Mouse (Mus musculus) T-cell, adult 2 months (primary cell): ENCODE data around the gene Gm21988.

ENCODE experiments used
- DNase-seq: peaks from one replicate; pipeline ENCODE4 v3.0.0; 2022; ENCODE audit warnings: low spot score

Gm21988 gene

GRCm38 (mm10) chr11:70236717-70237116 lies 2.9 kb downstream of the Gm21988 start:
- no peak for DNase-seq

DNA sequence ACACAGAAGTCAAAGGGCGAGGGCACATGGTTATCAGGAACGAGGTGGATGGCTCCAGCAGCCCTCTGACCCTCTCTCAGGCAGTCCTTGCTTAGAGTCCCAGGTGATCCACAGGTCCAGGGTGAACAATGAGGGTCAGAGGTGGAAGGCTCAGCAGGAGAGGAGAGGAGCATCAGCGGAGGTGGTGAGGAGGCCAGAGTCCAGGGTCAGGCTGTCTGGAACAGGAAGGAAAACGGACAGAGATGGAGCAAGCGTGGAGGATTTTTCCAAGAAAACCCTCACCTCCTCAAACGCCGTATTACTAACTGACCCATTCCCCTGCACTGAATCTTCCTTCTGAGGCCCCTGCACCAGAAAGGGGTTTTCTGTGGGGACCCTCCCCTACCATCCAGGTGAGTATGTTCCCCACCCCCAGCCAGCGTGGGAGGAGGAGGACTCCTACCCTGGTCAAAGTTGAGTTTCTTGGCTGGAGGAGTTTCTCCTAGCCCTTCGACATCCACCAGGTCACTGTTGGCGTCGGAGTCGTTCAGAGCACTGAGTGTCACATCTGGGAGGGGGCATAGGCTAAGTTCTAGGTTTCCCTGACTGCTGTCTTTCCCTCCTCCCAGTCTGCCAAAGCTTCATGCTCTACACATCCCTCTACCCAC lies 4.3 kb downstream of the Gm21988 start:
- no peak for DNase-seq

- DNase-seq, result no peak
Observed at GRCm38 (mm10) chr11:70234497-70234896, 5.1 kb downstream of the Gm21988 start.

GRCm38 (mm10) chr11:70234037-70234436 lies 5.6 kb downstream of the Gm21988 start:
- DNase-seq, result no peak

- DNase-seq, result no peak
Observed at GRCm38 (mm10) chr11:70233016-70233415, 6.6 kb downstream of the Gm21988 start.

DNA sequence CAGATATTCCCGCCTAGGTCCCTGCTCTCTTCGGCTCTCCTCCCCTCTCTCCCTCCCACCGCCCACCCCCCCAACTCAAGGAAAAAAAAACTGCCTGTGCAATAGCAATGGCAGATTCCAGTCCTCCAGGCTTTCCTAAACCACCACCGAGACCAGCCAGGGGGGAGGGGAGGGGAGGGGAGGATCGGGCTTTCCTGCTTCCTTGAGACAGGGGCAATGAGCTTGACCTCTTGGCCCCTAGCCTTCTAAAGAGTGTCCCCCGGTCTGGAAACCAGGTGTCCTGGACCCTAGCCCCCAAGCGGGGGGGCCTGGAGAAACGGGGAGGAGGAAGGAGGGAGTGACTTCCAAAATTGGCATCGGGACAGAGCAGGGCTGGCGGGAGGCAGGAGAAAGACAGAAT lies 7.1 kb downstream of the Gm21988 start:
- DNase-seq, result no peak

GRCm38 (mm10) chr11:70230239-70230727 lies 9.3 kb downstream of the Gm21988 start:
- DNase-seq, result peak; percentile 78

DNA sequence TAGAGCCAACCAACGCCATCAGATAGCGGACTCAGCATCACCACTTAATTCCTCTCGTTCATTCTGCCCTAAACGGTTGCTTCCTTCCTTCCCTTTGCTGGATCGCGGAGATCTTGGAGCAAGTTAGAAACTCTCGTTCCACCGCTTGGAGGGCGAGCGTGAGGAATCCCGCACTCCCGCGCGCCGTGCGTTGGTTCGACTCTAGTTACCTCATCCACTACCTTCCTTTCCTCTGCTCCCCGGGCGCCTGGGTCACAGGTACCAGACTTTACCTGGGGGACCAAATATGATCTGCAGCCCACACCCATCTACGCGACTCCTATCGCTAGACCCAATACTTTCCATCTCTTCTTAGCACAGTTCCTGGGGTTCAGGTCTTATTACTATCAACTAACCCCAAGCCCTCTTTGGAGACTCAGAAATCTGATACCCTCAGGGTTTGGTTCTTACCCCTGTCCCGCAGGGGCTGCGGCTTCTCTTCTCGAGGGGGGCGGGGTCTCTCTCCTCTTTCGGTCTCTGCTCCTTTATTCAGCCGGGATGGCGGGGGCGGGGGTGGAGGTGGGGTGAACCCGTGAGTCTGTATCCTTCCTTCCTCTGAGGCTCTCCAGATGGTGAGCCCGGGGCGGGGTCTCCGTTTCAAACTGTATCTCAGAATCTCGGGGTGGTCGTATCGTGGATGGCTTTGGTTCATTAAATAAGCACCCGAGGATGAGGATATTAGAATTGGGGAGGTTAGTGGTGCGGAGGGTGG lies 10.2 kb downstream of the Gm21988 start, which contains the start of gene Bcl6b:
Gene Bcl6b, minus strand, starts transcription at position 539 of the 751 bp plus-strand sequence.
- DNase-seq, result no peak

DNA sequence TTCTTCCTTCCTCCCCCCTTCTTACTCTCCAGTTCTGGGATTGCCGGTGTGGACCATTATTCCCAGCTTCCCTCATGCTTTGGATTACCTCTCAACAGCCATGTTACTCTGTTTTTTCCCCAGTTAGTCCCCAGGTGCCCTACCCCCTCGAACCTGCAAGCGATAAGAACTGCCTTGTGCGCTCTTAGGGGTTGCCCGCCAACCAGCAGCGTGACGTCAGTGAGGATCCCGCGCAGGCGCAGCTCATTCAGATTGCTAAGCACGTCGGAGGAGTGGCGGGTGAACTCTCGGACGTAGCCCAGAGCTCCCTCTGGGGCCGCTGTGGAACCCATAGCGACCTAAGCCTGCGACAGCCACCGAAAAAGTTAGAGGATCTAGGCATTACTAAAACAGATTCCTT lies 10.8 kb downstream of the Gm21988 start:
- DNase-seq, result peak; percentile 87

GRCm38 (mm10) chr11:70227661-70228245 lies 11.9 kb downstream of the Gm21988 start:
- DNase-seq, result no peak

DNA sequence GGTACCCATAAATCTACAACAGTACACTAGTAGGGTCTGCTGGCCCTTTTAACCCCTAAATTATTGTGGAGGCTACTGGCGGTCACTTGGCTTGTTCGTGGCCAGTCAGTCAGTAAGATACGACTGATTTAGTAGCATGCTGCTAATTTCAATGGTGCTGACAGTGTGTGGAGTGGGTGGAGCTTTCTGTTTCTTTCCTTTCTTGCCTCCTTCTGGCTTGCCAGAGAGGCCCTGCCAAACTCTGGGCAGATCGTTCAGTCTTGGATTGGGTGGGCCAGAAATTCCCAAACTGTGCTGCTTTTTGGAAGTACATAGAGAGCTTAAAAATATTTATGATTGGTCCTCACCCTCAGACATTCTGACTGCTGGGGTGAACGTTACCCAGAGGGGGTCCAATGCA lies 12.5 kb downstream of the Gm21988 start:
- DNase-seq, result no peak

DNA sequence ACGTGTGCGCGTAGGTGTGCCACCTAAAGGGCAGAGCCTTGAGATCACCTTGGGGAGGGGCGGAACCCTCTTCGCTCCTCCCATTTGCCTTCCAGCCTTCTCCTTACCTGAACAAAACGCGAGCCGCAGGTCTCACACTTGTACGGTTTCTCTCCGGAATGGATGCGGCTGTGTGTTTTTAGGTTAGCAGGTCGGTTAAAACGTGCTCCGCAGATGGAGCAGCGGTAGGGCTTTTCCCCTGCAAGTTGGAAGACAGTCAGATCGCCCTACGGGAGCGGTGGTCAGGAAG lies 13.1 kb downstream of the Gm21988 start:
- no peak for DNase-seq

DNA sequence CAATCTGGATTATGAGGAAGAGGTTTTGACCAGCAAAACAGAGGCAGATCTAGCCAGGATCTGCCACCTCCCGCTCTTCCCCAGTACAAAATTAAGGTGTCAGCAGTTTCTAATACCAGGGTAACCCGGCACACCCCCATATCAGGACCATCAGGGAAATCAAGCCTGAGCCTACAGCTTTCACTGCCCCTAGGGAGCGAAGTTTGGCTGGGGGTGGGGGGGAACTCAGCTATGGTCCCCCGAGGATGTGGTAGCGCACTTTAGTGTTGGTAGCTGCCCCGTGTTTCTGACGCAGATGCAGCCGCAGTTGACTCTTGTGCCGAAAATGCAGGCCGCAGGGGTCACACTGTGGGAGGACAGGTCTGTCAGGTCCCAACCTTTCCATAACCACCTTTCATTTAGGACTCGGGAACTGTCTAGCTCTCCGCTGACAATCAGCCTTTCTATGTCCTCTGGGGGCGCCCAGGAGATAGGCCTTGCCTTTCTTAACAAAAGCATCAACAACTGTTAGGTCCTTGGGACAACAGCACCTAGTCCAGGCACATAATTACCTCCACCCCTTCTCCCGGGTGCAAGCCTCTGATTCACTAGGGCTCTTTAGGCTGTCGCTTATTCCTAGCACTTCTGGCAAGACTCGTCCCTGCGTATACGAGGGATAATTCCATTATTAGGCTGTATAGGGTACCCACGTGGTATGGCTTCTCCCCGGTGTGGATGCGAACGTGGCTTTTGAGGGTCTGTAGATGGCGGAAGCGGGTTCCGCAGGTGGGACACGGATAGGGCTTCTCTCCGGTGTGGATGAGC lies 13.6 kb downstream of the Gm21988 start:
- no peak for DNase-seq

- no peak for DNase-seq
Observed at GRCm38 (mm10) chr11:70223724-70224123, 15.9 kb downstream of the Gm21988 start.

DNA sequence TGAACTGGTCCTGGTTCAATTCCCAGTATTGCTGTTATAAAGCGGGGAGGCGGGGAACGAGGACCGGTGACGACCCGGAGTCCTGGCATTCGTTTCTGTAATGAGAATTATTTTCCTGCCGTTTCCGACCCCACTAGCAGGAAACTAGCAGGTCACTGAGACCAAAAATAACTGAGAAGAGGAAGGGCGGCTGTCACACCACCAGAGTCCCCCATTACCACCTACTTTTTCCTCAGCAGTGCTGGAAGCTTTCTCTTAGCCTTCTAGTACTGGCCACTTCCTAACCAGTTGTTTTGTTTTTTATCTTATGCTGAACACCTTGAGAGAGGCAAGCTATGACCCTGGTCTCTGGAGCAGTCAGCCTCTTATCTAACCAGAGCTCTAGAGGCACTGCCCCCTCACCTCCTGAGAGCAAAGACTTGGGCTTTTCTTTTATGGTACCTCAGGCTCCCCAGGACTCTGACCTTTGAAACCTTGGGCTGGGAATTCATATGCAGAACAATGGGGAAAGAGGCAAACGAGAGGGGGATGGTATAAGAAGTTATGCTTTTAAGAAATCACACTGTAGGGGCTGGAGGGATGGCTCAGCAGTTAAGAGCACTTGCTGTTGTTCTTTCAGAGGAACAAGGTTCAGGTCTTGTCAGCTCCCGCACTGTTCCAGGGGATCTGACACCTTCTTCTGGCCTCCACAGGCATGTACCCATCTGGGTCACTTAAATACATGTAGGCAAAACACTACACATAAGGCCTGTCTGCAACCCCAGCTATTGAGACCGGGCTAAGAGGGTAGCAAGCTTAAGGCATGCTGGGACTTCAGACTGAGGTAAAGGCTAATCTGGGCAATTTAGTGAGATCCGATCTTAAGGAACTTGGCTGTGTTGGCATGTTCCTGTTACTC lies 17.8 kb downstream of the Gm21988 start:
- DNase-seq, result no peak

- peak; percentile 95 for DNase-seq
Observed at GRCm38 (mm10) chr11:70220731-70221602, 18.7 kb downstream of the Gm21988 start, which contains the start of gene Slc16a13. Gene Slc16a13 (minus strand): TSS chr11:70221064.

- DNase-seq, result no peak
Observed at GRCm38 (mm10) chr11:70220323-70220722, 19.3 kb downstream of the Gm21988 start.

DNA sequence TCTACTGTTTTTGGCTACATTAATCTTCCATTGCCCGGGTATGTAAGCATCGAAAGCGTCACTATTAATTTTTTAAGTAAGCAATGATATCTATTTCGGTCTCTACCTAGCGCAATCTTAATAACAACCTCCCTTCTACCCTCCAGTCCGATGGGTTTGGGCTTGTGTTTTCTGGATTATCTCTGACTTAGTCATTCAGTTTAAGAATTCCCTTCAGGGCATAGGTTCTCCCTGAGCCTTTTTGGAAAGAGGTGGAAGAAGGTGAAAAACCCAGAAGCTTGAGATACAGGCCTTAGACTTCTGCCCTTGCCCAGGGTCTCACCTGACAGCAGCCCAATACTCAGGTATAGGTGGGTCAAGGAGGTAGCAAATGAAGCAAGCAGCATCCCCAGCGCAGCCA lies 19.8 kb downstream of the Gm21988 start:
- no peak for DNase-seq

DNA sequence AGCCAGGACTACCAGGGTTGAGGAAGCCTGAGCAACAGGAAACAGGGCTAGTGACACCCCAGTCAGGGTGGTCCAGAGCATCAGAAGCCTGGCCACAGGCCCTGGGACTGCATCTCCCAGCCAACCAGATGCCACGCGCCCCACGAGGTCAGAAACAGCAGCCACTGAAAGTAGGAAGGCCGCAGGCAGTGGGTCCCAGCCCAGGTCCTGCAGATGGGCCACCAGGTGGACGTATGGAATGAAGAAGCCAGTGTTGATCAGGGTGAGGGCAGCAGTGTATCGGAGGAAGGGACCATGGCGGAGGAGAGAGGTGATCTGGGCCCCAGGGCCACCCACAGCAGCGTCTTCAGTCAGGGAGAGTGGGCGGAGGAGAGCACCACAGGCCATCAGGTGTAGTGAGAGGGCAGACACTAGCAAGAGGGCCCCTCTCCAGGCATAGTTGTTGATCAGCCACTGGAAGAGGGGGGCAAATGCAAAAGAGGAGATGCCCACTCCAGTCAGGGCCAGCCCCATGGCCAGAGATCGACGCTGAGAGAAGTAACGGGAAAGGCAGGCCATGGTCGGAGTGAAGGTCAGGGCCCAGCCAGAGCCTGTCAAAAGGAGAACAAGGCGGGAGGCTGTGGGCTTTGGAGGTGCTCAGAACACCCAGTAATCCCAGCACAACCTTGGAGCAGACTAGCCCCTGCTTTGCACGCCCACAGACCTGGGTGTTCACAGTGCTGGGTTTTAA lies 20.7 kb downstream of the Gm21988 start:
- no peak for DNase-seq

DNA sequence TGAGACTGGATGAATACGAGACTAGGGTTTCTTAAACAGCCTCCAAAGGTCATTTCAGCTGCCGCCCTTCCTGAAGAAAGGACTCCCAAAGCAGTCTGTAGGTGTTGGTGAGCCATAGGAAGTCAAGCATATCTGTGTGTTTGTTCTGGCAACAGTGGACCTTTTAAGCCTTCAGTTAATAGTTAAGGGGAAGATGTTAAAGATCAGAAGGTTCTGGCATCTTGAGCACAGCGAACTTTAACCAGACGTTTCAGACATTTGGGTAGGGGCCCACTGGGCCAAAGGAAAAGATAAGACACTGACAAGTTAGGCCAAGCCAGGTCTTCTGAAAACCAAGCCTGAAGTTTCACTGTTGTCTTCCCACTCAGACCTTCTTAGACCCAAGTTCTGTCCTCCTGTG lies 21.6 kb downstream of the Gm21988 start:
- no peak for DNase-seq
